Mouse (Mus musculus) liver, embryonic 14.5 days (tissue): Measurements from ENCODE around the gene Shcbp1.

ENCODE experiments used
- CTCF ChIP-seq: IDR thresholded peaks from 2 replicates; pipeline ENCODE4 v1.5.1; 2016; ENCODE audit warnings: antibody characterized with exemption, low read depth, control low read depth
- EP300 ChIP-seq: IDR thresholded peaks from 2 replicates; pipeline ENCODE4 v1.6.1; 2016; ENCODE audit warnings: antibody characterized with exemption, low read depth

GRCm38 (mm10) chr8:4779254-4780055 is at the start of gene Shcbp1:
- peak; percentile 86 for TF ChIP-seq CTCF
- TF ChIP-seq EP300, result no peak
